Mouse (Mus musculus): ENCODE measurements around the gene Gm20696. TPM values are rescaled to one million over a fixed set of nuclear protein-coding genes. Genes with fewer than 3 reads are reported as not detected.

Gm20696 gene
- polyA plus RNA-seq, 2 experiments: 2.0 to 5.9 TPM

DNA sequence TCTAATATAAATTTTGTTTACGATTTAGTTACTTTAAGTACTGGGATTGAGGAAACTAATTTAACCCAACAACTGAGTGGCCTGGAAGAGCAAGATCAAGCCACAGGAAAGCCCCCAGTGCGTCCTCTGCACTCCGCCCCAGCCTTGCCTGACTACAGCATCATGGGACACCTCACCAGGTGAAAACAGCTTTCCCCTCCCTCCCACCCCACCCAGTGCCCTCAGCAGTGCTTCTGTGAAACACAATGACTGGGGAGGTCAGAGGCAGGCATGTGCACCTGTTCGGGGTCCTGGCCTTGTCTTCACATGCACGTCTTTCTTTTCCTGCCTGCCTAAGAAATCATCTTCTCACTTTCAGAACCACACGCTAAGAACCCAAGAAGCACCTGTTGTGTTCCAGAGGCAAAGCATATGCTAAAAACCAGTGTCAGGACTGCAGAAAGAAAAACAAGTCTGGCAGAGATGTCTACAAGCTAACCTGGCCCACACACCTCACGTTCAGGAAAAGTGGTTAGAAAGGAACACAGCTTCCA, 150.9 kb downstream of the Gm20696 start:
- DNase-seq (ENCODE audit: low spot score) (no peak), ATAC-seq (ENCODE audit: low FRiP score, low read depth) (no peak)
- Histone ChIP-seq H3K4me2 (replicated peaks; ENCODE audit: low read depth, low read length, severe bottlenecking) (no peak overlapping the region), H3K4me3 (replicated peaks; ENCODE audit: low read length) (no peak overlapping the region), H3K27ac (replicated peaks; ENCODE audit: low read depth, low read length) (no peak overlapping the region), H3K36me3 (ENCODE audit: control insufficient read depth, insufficient read depth, low read length) (peaks cover 5% of the 10 kb centered on the region; the same call in 1 of the 2 replicates), H3K27me3 (ENCODE audit: control insufficient read depth, insufficient read depth, low read length) (no peaks in the 10 kb centered on the region), H3K9ac (ENCODE audit: low read depth, low read length, severe bottlenecking) (no peak overlapping the region), H3K9me3 (ENCODE audit: control insufficient read depth, low read length) (no peaks in the 10 kb centered on the region), H3K4me1 (ENCODE audit: control insufficient read depth, insufficient read depth, low read length) (peaks cover 9% of the 10 kb centered on the region)
- 79% methylated on average over 7 of the region's 7 CpGs for WGBS
- no peak for TF ChIP-seq POLR2A (IDR thresholded peaks at IDR 0.05; ENCODE audit: borderline replicate concordance, extremely low read depth, insufficient read depth, insufficient read length)

DNA sequence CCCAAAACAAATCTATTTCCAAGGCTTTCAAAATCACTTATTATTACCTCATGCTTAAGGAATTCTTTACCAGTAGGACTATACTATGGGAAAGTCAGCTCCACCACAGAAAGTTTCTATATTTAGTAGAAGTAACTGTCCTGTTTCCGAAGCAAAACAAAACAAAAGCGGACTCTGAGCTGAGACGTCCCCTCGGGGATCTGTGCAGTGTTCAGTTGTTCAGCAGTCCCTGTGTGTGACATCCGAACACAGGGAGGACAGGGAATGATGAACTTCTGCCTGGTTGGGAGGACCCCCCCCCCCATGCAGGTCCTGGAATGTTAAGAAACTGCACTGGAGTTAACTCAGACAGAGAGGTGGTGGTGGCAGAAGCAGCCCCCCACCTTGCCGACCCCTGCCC, 154.7 kb downstream of the Gm20696 start:
- no peak overlapping the region for H3K4me2 ChIP-seq (replicated peaks; ENCODE audit: low read depth, low read length, severe bottlenecking)
- WGBS: 60% methylated on average over 6 of the region's 6 CpGs

DNA sequence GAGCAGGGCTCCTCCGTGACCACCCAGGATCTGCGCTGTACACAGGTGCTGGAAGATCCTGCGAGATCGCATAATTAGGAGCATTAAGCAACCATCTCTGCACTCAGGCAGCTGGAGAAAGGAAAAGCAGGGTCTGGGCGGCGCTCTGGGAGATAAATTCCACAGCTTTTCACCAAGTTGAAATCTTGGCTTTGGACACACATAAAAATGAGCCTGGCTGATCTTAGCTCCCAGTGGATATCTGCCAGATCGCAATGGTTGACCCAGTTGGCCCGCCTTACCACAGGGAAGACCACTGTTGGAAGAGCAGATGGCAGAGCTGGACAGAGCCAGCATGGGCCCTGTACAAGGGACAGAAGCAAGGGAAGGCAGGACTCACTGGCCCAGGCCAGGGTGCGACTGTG, 157.4 kb downstream of the Gm20696 start:
- Histone ChIP-seq H3K27ac (replicated peaks; ENCODE audit: low read depth, low read length) (no peak overlapping the region), H3K4me3 (replicated peaks; ENCODE audit: low read length) (no peak overlapping the region), H3K4me2 (replicated peaks; ENCODE audit: low read depth, low read length, severe bottlenecking) (no peak overlapping the region), H3K9ac (ENCODE audit: low read depth, low read length, severe bottlenecking) (no peak overlapping the region), H3K9me3 (ENCODE audit: control insufficient read depth, low read length) (no peaks in the 10 kb centered on the region), H3K4me1 (ENCODE audit: control insufficient read depth, insufficient read depth, low read length) (peaks cover 11% of the 10 kb centered on the region), H3K36me3 (ENCODE audit: control insufficient read depth, insufficient read depth, low read length) (peaks cover 13% of the 10 kb centered on the region; the same call in 1 of the 2 replicates), H3K27me3 (ENCODE audit: control insufficient read depth, insufficient read depth, low read length) (no peaks in the 10 kb centered on the region)
- ATAC-seq (ENCODE audit: low FRiP score, low read depth) (no peak), DNase-seq (ENCODE audit: low spot score) (no peak)
- TF ChIP-seq POLR2A (IDR thresholded peaks at IDR 0.05; ENCODE audit: borderline replicate concordance, extremely low read depth, insufficient read depth, insufficient read length): no peak
- WGBS: 88% methylated on average over 9 of the region's 9 CpGs

More for the DNA sequence above, 154.7 kb downstream of the Gm20696 start:
- DNase-seq (ENCODE audit: low spot score): no peak
- no peak overlapping the region for H3K9ac ChIP-seq (ENCODE audit: low read depth, low read length, severe bottlenecking)
- TF ChIP-seq POLR2A (IDR thresholded peaks at IDR 0.05; ENCODE audit: borderline replicate concordance, extremely low read depth, insufficient read depth, insufficient read length): no peak
- no peaks in the 10 kb centered on the region for H3K9me3 ChIP-seq (ENCODE audit: control insufficient read depth, low read length)
- no peak overlapping the region for H3K4me3 ChIP-seq (replicated peaks; ENCODE audit: low read length)
- no peaks in the 10 kb centered on the region for H3K27me3 ChIP-seq (ENCODE audit: control insufficient read depth, insufficient read depth, low read length)
- H3K36me3 ChIP-seq (ENCODE audit: control insufficient read depth, insufficient read depth, low read length): peaks cover 5% of the 10 kb centered on the region; the same call in 1 of the 2 replicates
- H3K27ac ChIP-seq (replicated peaks; ENCODE audit: low read depth, low read length): no peak overlapping the region
- peaks cover 11% of the 10 kb centered on the region for H3K4me1 ChIP-seq (ENCODE audit: control insufficient read depth, insufficient read depth, low read length)
- ATAC-seq (ENCODE audit: low FRiP score, low read depth): no peak; the same call in 1 of the 2 replicates

GRCm38 (mm10) chr6:99506816-99507215, 159.8 kb downstream of the Gm20696 start:
- WGBS: 82% methylated on average over 6 of the region's 6 CpGs
- Histone ChIP-seq H3K9ac (ENCODE audit: low read depth, low read length, severe bottlenecking) (no peak overlapping the region), H3K27ac (replicated peaks; ENCODE audit: low read depth, low read length) (no peak overlapping the region), H3K9me3 (ENCODE audit: control insufficient read depth, low read length) (no peaks in the 10 kb centered on the region), H3K4me1 (ENCODE audit: control insufficient read depth, insufficient read depth, low read length) (peaks cover 6% of the 10 kb centered on the region), H3K4me3 (replicated peaks; ENCODE audit: low read length) (no peak overlapping the region), H3K4me2 (replicated peaks; ENCODE audit: low read depth, low read length, severe bottlenecking) (no peak overlapping the region), H3K36me3 (ENCODE audit: control insufficient read depth, insufficient read depth, low read length) (peaks cover 18% of the 10 kb centered on the region; the same call in 1 of the 2 replicates), H3K27me3 (ENCODE audit: control insufficient read depth, insufficient read depth, low read length) (no peaks in the 10 kb centered on the region)
- DNase-seq (ENCODE audit: low spot score) (no peak), ATAC-seq (ENCODE audit: low FRiP score, low read depth) (no peak)
- TF ChIP-seq POLR2A (IDR thresholded peaks at IDR 0.05; ENCODE audit: borderline replicate concordance, extremely low read depth, insufficient read depth, insufficient read length): no peak

GRCm38 (mm10) chr6:99503741-99504140, 162.9 kb downstream of the Gm20696 start:
- DNase-seq (ENCODE audit: low spot score): no peak
- Histone ChIP-seq H3K36me3 (ENCODE audit: control insufficient read depth, insufficient read depth, low read length) (peaks cover 18% of the 10 kb centered on the region; the same call in 1 of the 2 replicates), H3K4me3 (replicated peaks; ENCODE audit: low read length) (no peak overlapping the region), H3K27ac (replicated peaks; ENCODE audit: low read depth, low read length) (no peak overlapping the region), H3K27me3 (ENCODE audit: control insufficient read depth, insufficient read depth, low read length) (no peaks in the 10 kb centered on the region), H3K4me1 (ENCODE audit: control insufficient read depth, insufficient read depth, low read length) (no peaks in the 10 kb centered on the region), H3K9ac (ENCODE audit: low read depth, low read length, severe bottlenecking) (no peak overlapping the region), H3K4me2 (replicated peaks; ENCODE audit: low read depth, low read length, severe bottlenecking) (no peak overlapping the region), H3K9me3 (ENCODE audit: control insufficient read depth, low read length) (no peaks in the 10 kb centered on the region)
- 96% methylated on average over 1 of the region's 1 CpGs for WGBS
- no peak for TF ChIP-seq POLR2A (IDR thresholded peaks at IDR 0.05; ENCODE audit: borderline replicate concordance, extremely low read depth, insufficient read depth, insufficient read length)
- ATAC-seq (ENCODE audit: low FRiP score, low read depth): no peak
